Mouse (Mus musculus) limb, embryonic 12.5 days (tissue): ENCODE data around the gene Smagp. TPM values are rescaled to one million over a fixed set of nuclear protein-coding genes. Genes with fewer than 3 reads are reported as not detected.

Experiments used
- ATAC-seq: fragments of 200-750 bp; cut with Nextera tagmentation; 2 replicates; pipeline ENCODE4 v1.8.0; 2017; ENCODE audit warnings: low read depth, moderate TSS enrichment; ENCODE audit not compliant: insufficient number of reproducible peaks, insufficient read depth, low FRiP score, low TSS enrichment
- H3K27ac ChIP-seq: fragments of 300-500 bp; sonication (generic); 2 replicates; pipeline ENCODE4 v1.5.1; 2016; ENCODE audit warnings: mild to moderate bottlenecking, moderate library complexity
- H3K27me3 ChIP-seq: fragments of 300-500 bp; sonication (generic); 2 replicates; pipeline ENCODE4 v1.6.1; 2016; ENCODE audit warnings: mild to moderate bottlenecking, moderate library complexity
- H3K36me3 ChIP-seq: fragments of 300-500 bp; sonication (generic); 2 replicates; pipeline ENCODE4 v1.6.1; 2016; ENCODE audit warnings: mild to moderate bottlenecking, moderate library complexity
- H3K4me1 ChIP-seq: fragments of 300-500 bp; sonication (generic); replicated peaks from 2 replicates; pipeline ENCODE4 v1.6.1; 2016
- H3K4me2 ChIP-seq: fragments of 300-500 bp; sonication (generic); 2 replicates; pipeline ENCODE4 v1.6.1; 2016; ENCODE audit warnings: mild to moderate bottlenecking, moderate library complexity
- H3K4me3 ChIP-seq: fragments of 300-500 bp; sonication (generic); replicated peaks from 2 replicates; pipeline ENCODE4 v1.5.1; 2016; ENCODE audit warnings: mild to moderate bottlenecking
- H3K9ac ChIP-seq: fragments of 300-500 bp; sonication (generic); replicated peaks from 2 replicates; pipeline ENCODE4 v1.6.1; 2016; ENCODE audit warnings: mild to moderate bottlenecking, moderate library complexity
- H3K9me3 ChIP-seq: fragments of 300-500 bp; sonication (generic); 2 replicates; pipeline ENCODE4 v1.6.1; 2016; ENCODE audit warnings: mild to moderate bottlenecking, moderate library complexity
- WGBS: fragments of 180-500 bp; shearing (Covaris S2); methylation state at CpG from one replicate; pipeline ENCODE4 v1.1.7; 2016; 5-methylcytosine and 5-hydroxymethylcytosine counted together
- polyA plus RNA-seq: library from polyadenylated mRNA; unstranded; fragments of >200 nt; fragmentation: Nextera tagmentation; extraction: Ambion mirVana; gene quantifications from 2 replicates; pipeline ENCODE4 v1.2.1, GENCODE M21; 2016

Gene Smagp
- polyA plus RNA-seq, 1 experiment from 2014 or later, result 4.4 TPM

- no peak overlapping the region for H3K4me2 ChIP-seq
- 32% methylated on average over 9 of the region's 9 CpGs for WGBS
These were observed 28.9 kb upstream of the Smagp start for GRCm38 (mm10) chr15:100665411-100666218.

GRCm38 (mm10) chr15:100664813-100665274 is 28.1 kb upstream of the Smagp start:
- H3K9ac ChIP-seq, result no peak overlapping the region
- no peaks in the 10 kb centered on the region; the same call in 1 of the 2 replicates for H3K4me1 ChIP-seq
- ATAC-seq, result no peak
- H3K27ac ChIP-seq, result no peak overlapping the region
- H3K27me3 ChIP-seq, result peaks cover 15% of the 10 kb centered on the region
- no peak overlapping the region for H3K4me2 ChIP-seq
- H3K36me3 ChIP-seq, result no peaks in the 10 kb centered on the region
- 79% methylated on average over 9 of the region's 9 CpGs for WGBS
- no peak overlapping the region for H3K4me3 ChIP-seq
- no peaks in the 10 kb centered on the region for H3K9me3 ChIP-seq

More at GRCm38 (mm10) chr15:100665411-100666218, 28.9 kb upstream of the Smagp start:
- no peak for ATAC-seq
- H3K27me3 ChIP-seq, result peaks cover 15% of the 10 kb centered on the region
- no peaks in the 10 kb centered on the region; the same call in 1 of the 2 replicates for H3K4me1 ChIP-seq
- no peak overlapping the region for H3K27ac ChIP-seq
- no peak overlapping the region for H3K9ac ChIP-seq
- no peaks in the 10 kb centered on the region for H3K36me3 ChIP-seq
- H3K4me3 ChIP-seq, result no peak overlapping the region
- no peaks in the 10 kb centered on the region for H3K9me3 ChIP-seq

- no peak overlapping the region for H3K4me3 ChIP-seq
- no peaks in the 10 kb centered on the region for H3K9me3 ChIP-seq
- H3K27me3 ChIP-seq, result no peaks in the 10 kb centered on the region; the same call in none of the 2 replicates
- no peak overlapping the region for H3K27ac ChIP-seq
- ATAC-seq, result no peak
- WGBS, result 89% methylated on average over 5 of the region's 5 CpGs
- H3K4me1 ChIP-seq, result no peaks in the 10 kb centered on the region
- no peak overlapping the region for H3K9ac ChIP-seq
- no peak overlapping the region for H3K4me2 ChIP-seq
- H3K36me3 ChIP-seq, result no peaks in the 10 kb centered on the region
These were observed 24.1 kb upstream of the Smagp start for GRCm38 (mm10) chr15:100660805-100661204.

GRCm38 (mm10) chr15:100660306-100660705 is 23.6 kb upstream of the Smagp start:
- Histone ChIP-seq H3K36me3 (no peaks in the 10 kb centered on the region), H3K4me1 (no peaks in the 10 kb centered on the region), H3K4me2 (no peak overlapping the region), H3K4me3 (no peak overlapping the region), H3K27ac (no peak overlapping the region), H3K9ac (no peak overlapping the region), H3K9me3 (no peaks in the 10 kb centered on the region), H3K27me3 (no peaks in the 10 kb centered on the region; the same call in none of the 2 replicates)
- WGBS, result 82% methylated on average over 9 of the region's 9 CpGs
- no peak for ATAC-seq

- WGBS, result 89% methylated on average over 5 of the region's 5 CpGs
- H3K9ac ChIP-seq, result no peak overlapping the region
These were observed 18.5 kb upstream of the Smagp start for GRCm38 (mm10) chr15:100655201-100655600.

GRCm38 (mm10) chr15:100654271-100654670 is 17.5 kb upstream of the Smagp start:
- Histone ChIP-seq H3K4me3 (no peak overlapping the region), H3K27me3 (no peaks in the 10 kb centered on the region; the same call in 1 of the 2 replicates), H3K9ac (no peak overlapping the region), H3K36me3 (no peaks in the 10 kb centered on the region), H3K9me3 (no peaks in the 10 kb centered on the region), H3K27ac (no peak overlapping the region), H3K4me1 (no peaks in the 10 kb centered on the region), H3K4me2 (no peak overlapping the region)
- ATAC-seq, result no peak
- WGBS, result 85% methylated on average over 1 of the region's 1 CpGs

More at GRCm38 (mm10) chr15:100655201-100655600, 18.5 kb upstream of the Smagp start:
- Histone ChIP-seq H3K4me3 (no peak overlapping the region), H3K4me2 (no peak overlapping the region), H3K27ac (no peak overlapping the region), H3K36me3 (no peaks in the 10 kb centered on the region), H3K27me3 (no peaks in the 10 kb centered on the region; the same call in 1 of the 2 replicates), H3K4me1 (no peaks in the 10 kb centered on the region), H3K9me3 (no peaks in the 10 kb centered on the region)
- no peak for ATAC-seq

GRCm38 (mm10) chr15:100651610-100652009 is 14.9 kb upstream of the Smagp start:
- ATAC-seq, result no peak
- WGBS, result 83% methylated on average over 9 of the region's 9 CpGs

GRCm38 (mm10) chr15:100650111-100650510 is 13.4 kb upstream of the Smagp start:
- ATAC-seq, result no peak
- 82% methylated on average over 10 of the region's 10 CpGs for WGBS
- H3K4me1 ChIP-seq, result no peaks in the 10 kb centered on the region
- H3K9ac ChIP-seq, result no peak overlapping the region
- no peak overlapping the region for H3K4me2 ChIP-seq
- no peaks in the 10 kb centered on the region for H3K27me3 ChIP-seq
- H3K36me3 ChIP-seq, result no peaks in the 10 kb centered on the region
- H3K9me3 ChIP-seq, result no peaks in the 10 kb centered on the region
- no peak overlapping the region for H3K4me3 ChIP-seq
- no peak overlapping the region for H3K27ac ChIP-seq

More at GRCm38 (mm10) chr15:100651610-100652009, 14.9 kb upstream of the Smagp start:
- Histone ChIP-seq H3K9me3 (no peaks in the 10 kb centered on the region), H3K27me3 (no peaks in the 10 kb centered on the region), H3K27ac (no peak overlapping the region), H3K4me1 (no peaks in the 10 kb centered on the region), H3K36me3 (no peaks in the 10 kb centered on the region), H3K9ac (no peak overlapping the region), H3K4me2 (no peak overlapping the region), H3K4me3 (no peak overlapping the region)

- H3K27ac ChIP-seq, result no peak overlapping the region
- no peak for ATAC-seq
- no peaks in the 10 kb centered on the region for H3K9me3 ChIP-seq
- no peak overlapping the region for H3K4me3 ChIP-seq
- no peak overlapping the region for H3K9ac ChIP-seq
- no peaks in the 10 kb centered on the region for H3K4me1 ChIP-seq
- WGBS, result 69% methylated on average over 6 of the region's 6 CpGs
- no peaks in the 10 kb centered on the region for H3K27me3 ChIP-seq
- no peak overlapping the region for H3K4me2 ChIP-seq
- no peaks in the 10 kb centered on the region for H3K36me3 ChIP-seq
These were observed 9.4 kb upstream of the Smagp start for GRCm38 (mm10) chr15:100646161-100646560.

GRCm38 (mm10) chr15:100642451-100642850 is 5.7 kb upstream of the Smagp start:
- Histone ChIP-seq H3K9me3 (no peaks in the 10 kb centered on the region), H3K27ac (no peak overlapping the region), H3K4me3 (no peak overlapping the region), H3K27me3 (peaks cover 31% of the 10 kb centered on the region), H3K9ac (no peak overlapping the region), H3K4me2 (no peak overlapping the region), H3K36me3 (no peaks in the 10 kb centered on the region), H3K4me1 (peaks cover 4% of the 10 kb centered on the region; the same call in 1 of the 2 replicates)
- no peak for ATAC-seq
- WGBS, result 92% methylated on average over 7 of the region's 7 CpGs

- no peak for ATAC-seq
- WGBS, result 69% methylated on average over 16 of the region's 16 CpGs
- no peak overlapping the region for H3K27ac ChIP-seq
- H3K27me3 ChIP-seq, result peaks cover 43% of the 10 kb centered on the region
- no peaks in the 10 kb centered on the region for H3K9me3 ChIP-seq
- H3K9ac ChIP-seq, result no peak overlapping the region
- H3K4me1 ChIP-seq, result peaks cover 15% of the 10 kb centered on the region
- no peaks in the 10 kb centered on the region for H3K36me3 ChIP-seq
- H3K4me3 ChIP-seq, result no peak overlapping the region
- H3K4me2 ChIP-seq, result no peak overlapping the region
These were observed 4.6 kb upstream of the Smagp start for GRCm38 (mm10) chr15:100641226-100641810.
